Mouse (Mus musculus): Measurements from ENCODE around the gene Syngap1. TPM values are rescaled to one million over a fixed set of nuclear protein-coding genes. Genes with fewer than 3 reads are reported as not detected.
"Not testable (repeated sequence)": the region's sequence is repeated elsewhere in the genome, so short reads cannot be mapped to it uniquely, and the experiment has no call there.

Syngap1 gene
- polyA plus RNA-seq, 1 experiment from 2014 or later = 1.9 TPM

DNA sequence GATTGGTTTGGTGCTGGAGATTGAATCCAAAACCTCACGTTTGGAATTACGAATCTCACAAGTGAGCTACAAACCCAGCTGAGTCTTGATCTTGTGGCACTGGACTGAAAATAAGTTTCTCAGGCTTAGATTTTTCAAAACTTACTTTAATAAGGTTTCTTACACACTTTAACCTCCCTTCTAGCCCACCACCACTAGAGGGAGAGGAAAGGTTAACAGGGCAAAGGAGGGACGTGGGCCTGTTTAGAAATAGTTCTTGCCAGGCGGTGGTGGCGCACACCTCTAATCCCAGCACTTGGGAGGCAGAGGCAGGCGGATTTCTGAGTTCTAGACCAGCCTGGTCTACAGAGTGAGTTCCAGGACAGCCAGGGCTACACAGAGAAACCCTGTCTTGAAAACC lies 36.3 kb downstream of the Syngap1 start:
- not testable (repeated sequence) for H3K9me3 ChIP-seq (replicated peaks); H3K27me3 ChIP-seq; ATAC-seq (replicated peaks; ENCODE audit: low FRiP score); H3K27ac ChIP-seq; H3K4me3 ChIP-seq (replicated peaks); H3K4me2 ChIP-seq; H3K9ac ChIP-seq
- Histone ChIP-seq H3K4me1 (peaks cover 32% of the 10 kb centered on the region), H3K36me3 (peaks cover 63% of the 10 kb centered on the region)
- 89% methylated on average over 6 of the region's 6 CpGs for WGBS

GRCm38 (mm10) chr17:26979426-26979825 lies 38.4 kb downstream of the Syngap1 start:
- H3K9me3 ChIP-seq (replicated peaks) = no peaks in the 10 kb centered on the region
- H3K4me3 ChIP-seq (replicated peaks) = no peak overlapping the region
- no peak overlapping the region for H3K4me2 ChIP-seq
- no peak overlapping the region for H3K9ac ChIP-seq
- WGBS = 75% methylated on average over 2 of the region's 2 CpGs
- no peak for ATAC-seq (replicated peaks; ENCODE audit: low FRiP score)
- H3K27me3 ChIP-seq = no peaks in the 10 kb centered on the region
- H3K36me3 ChIP-seq = peaks cover 60% of the 10 kb centered on the region
- peaks cover 20% of the 10 kb centered on the region for H3K4me1 ChIP-seq
- H3K27ac ChIP-seq = no peak overlapping the region

DNA sequence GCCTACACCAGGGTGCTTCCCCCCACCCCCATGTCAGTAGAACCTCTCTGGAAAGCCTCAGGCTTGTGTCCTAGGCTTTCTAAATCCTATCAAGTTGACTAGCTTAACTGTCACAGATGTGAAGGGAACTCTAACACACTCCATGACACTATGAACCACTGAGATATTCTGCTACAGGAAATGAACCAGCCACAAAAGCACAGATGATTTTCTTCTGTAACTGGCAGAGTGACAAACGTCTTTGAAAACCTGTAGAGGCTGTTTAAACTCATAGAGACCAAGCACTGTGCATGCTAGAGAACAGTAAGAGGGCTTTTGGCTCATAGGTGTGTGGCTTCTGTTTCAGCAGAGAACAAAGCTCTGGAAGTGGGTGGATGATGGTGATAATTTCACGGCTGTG lies 40.0 kb downstream of the Syngap1 start:
- 67% methylated on average over 2 of the region's 2 CpGs for WGBS
- H3K4me3 ChIP-seq (replicated peaks) = no peak overlapping the region

DNA sequence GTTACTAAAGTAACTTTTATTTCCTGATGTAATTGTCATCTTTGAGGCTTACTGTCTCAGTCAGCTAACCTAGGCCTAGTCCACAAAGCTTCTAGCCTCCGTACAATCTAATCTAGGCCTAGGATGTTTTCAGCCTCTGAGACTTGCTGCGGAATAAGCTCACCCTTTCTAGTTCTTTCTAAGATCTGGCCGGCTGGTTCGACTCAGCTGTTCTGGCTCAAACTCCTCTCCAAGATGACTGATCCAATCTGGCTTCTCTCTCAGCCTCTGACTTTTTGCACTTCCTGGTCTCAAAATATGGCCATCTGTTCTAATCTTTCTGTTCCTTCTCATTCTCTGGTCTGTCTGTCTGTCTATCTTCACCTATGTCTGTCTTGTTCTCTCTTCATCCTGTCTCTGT lies 42.3 kb downstream of the Syngap1 start:
- H3K4me1 ChIP-seq = no peaks in the 10 kb centered on the region
- peaks cover 22% of the 10 kb centered on the region for H3K36me3 ChIP-seq
- no peak for ATAC-seq (replicated peaks; ENCODE audit: low FRiP score)
- H3K27me3 ChIP-seq = no peaks in the 10 kb centered on the region
- 88% methylated on average over 4 of the region's 4 CpGs for WGBS
- no peak overlapping the region for H3K4me3 ChIP-seq (replicated peaks)
- H3K4me2 ChIP-seq = no peak overlapping the region
- no peak overlapping the region for H3K9ac ChIP-seq
- H3K27ac ChIP-seq = no peak overlapping the region
- H3K9me3 ChIP-seq (replicated peaks) = no peaks in the 10 kb centered on the region

More for the DNA sequence above, 40.0 kb downstream of the Syngap1 start:
- H3K9me3 ChIP-seq (replicated peaks) = no peaks in the 10 kb centered on the region
- peaks cover 6% of the 10 kb centered on the region for H3K4me1 ChIP-seq
- ATAC-seq (replicated peaks; ENCODE audit: low FRiP score) = no peak
- H3K36me3 ChIP-seq = peaks cover 44% of the 10 kb centered on the region
- no peak overlapping the region for H3K27ac ChIP-seq
- H3K4me2 ChIP-seq = no peak overlapping the region
- no peaks in the 10 kb centered on the region for H3K27me3 ChIP-seq
- no peak overlapping the region for H3K9ac ChIP-seq

GRCm38 (mm10) chr17:26985503-26986179 lies 44.6 kb downstream of the Syngap1 start:
- Histone ChIP-seq H3K27ac (no peak overlapping the region), H3K36me3 (peaks cover 2% of the 10 kb centered on the region), H3K27me3 (no peaks in the 10 kb centered on the region), H3K9me3 (replicated peaks) (no peaks in the 10 kb centered on the region), H3K4me2 (no peak overlapping the region), H3K4me3 (replicated peaks) (no peak overlapping the region), H3K4me1 (no peaks in the 10 kb centered on the region), H3K9ac (no peak overlapping the region)
- WGBS = 54% methylated on average over 10 of the region's 10 CpGs
- 0 out of 2 replicates have a peak, but pooled peaks have one; percentile 29 for ATAC-seq (replicated peaks; ENCODE audit: low FRiP score)

- no peaks in the 10 kb centered on the region for H3K9me3 ChIP-seq (replicated peaks)
- H3K4me3 ChIP-seq (replicated peaks) = no peak overlapping the region
- ATAC-seq (replicated peaks; ENCODE audit: low FRiP score) = no peak
- H3K9ac ChIP-seq = no peak overlapping the region
- H3K27me3 ChIP-seq = no peaks in the 10 kb centered on the region
- no peaks in the 10 kb centered on the region for H3K36me3 ChIP-seq
- peaks cover 6% of the 10 kb centered on the region for H3K4me1 ChIP-seq
- no peak overlapping the region for H3K4me2 ChIP-seq
- H3K27ac ChIP-seq = no peak overlapping the region
Observed at GRCm38 (mm10) chr17:26990521-26990920, 49.5 kb downstream of the Syngap1 start.

DNA sequence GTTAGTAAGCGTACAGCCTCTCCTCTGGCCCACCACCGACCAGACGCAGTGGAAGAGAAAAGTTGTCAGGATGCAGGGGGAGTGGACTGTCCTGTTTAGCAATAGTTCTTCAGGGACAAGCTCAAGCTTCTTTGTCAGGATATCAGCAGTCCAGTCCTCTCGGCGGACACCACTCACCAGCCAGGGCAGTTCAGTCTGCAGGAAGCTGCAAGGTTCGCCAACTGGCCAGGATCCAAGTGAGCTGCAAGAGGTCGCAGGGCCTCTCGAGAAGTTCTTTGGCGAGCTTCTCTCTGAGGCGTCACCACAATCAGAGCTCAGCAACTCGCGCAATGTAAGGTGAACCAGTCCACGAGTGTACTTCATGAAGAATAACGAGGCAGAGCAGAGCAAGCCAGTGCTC lies 53.4 kb downstream of the Syngap1 start:
- Histone ChIP-seq H3K9me3 (replicated peaks) (no peaks in the 10 kb centered on the region), H3K27me3 (no peaks in the 10 kb centered on the region), H3K9ac (no peak overlapping the region), H3K27ac (no peak overlapping the region), H3K4me3 (replicated peaks) (no peak overlapping the region), H3K4me1 (peaks cover 6% of the 10 kb centered on the region), H3K36me3 (no peaks in the 10 kb centered on the region), H3K4me2 (no peak overlapping the region)
- ATAC-seq (replicated peaks; ENCODE audit: low FRiP score) = no peak
- 67% methylated on average over 14 of the region's 14 CpGs for WGBS

GRCm38 (mm10) chr17:26995006-26995405 lies 54.0 kb downstream of the Syngap1 start:
- no peak for ATAC-seq (replicated peaks; ENCODE audit: low FRiP score)
- peaks cover 6% of the 10 kb centered on the region for H3K4me1 ChIP-seq
- 70% methylated on average over 6 of the region's 6 CpGs for WGBS
- H3K9ac ChIP-seq = no peak overlapping the region
- H3K27ac ChIP-seq = peak overlapping the region; percentile 48
- H3K36me3 ChIP-seq = no peaks in the 10 kb centered on the region
- no peak overlapping the region for H3K4me2 ChIP-seq
- no peaks in the 10 kb centered on the region for H3K9me3 ChIP-seq (replicated peaks)
- no peaks in the 10 kb centered on the region for H3K27me3 ChIP-seq
- no peak overlapping the region for H3K4me3 ChIP-seq (replicated peaks)

- no peak overlapping the region for H3K4me3 ChIP-seq (replicated peaks)
- no peak overlapping the region for H3K4me2 ChIP-seq
- H3K27me3 ChIP-seq = no peaks in the 10 kb centered on the region
- peaks cover 10% of the 10 kb centered on the region for H3K4me1 ChIP-seq
- WGBS = 77% methylated on average over 8 of the region's 8 CpGs
- H3K9me3 ChIP-seq (replicated peaks) = no peaks in the 10 kb centered on the region
- no peak for ATAC-seq (replicated peaks; ENCODE audit: low FRiP score)
- H3K9ac ChIP-seq = no peak overlapping the region
- peak overlapping the region; percentile 48; the same call in 1 of the 2 replicates for H3K27ac ChIP-seq
- no peaks in the 10 kb centered on the region for H3K36me3 ChIP-seq
Observed at GRCm38 (mm10) chr17:26995562-26995961, 54.5 kb downstream of the Syngap1 start.

GRCm38 (mm10) chr17:26997661-26998060 lies 56.6 kb downstream of the Syngap1 start:
- Histone ChIP-seq H3K27ac (no peak overlapping the region), H3K9ac (no peak overlapping the region), H3K27me3 (no peaks in the 10 kb centered on the region), H3K4me2 (no peak overlapping the region), H3K36me3 (no peaks in the 10 kb centered on the region), H3K4me1 (peaks cover 10% of the 10 kb centered on the region), H3K9me3 (replicated peaks) (no peaks in the 10 kb centered on the region), H3K4me3 (replicated peaks) (no peak overlapping the region)
- ATAC-seq (replicated peaks; ENCODE audit: low FRiP score) = no peak
- WGBS = 74% methylated on average over 4 of the region's 4 CpGs

DNA sequence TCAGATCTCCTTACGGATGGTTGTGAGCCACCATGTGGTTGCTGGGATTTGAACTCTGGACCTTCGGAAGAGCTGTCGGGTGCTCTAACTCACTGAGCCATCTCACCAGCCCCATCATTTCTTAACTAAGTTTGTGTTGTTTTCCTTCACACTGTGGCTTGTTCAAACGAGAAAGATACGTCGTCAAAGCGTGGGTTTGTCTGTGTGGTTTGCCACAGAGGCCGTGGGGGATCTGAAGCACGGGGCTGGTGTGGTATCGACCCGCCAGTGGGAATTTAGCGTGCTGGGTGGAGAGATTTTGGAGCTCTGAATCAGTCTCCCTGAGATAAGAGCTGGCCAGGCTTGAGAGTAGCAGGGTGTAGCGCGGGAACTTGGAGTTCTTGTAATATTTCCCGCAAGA lies 57.2 kb downstream of the Syngap1 start:
- no peaks in the 10 kb centered on the region for H3K27me3 ChIP-seq
- no peak for ATAC-seq (replicated peaks; ENCODE audit: low FRiP score)
- no peaks in the 10 kb centered on the region for H3K36me3 ChIP-seq
- no peak overlapping the region for H3K4me3 ChIP-seq (replicated peaks)
- no peak overlapping the region for H3K27ac ChIP-seq
- 84% methylated on average over 15 of the region's 15 CpGs for WGBS
- no peak overlapping the region for H3K9ac ChIP-seq
- no peaks in the 10 kb centered on the region for H3K9me3 ChIP-seq (replicated peaks)
- no peak overlapping the region for H3K4me2 ChIP-seq
- H3K4me1 ChIP-seq = peaks cover 10% of the 10 kb centered on the region

- no peak overlapping the region for H3K27ac ChIP-seq
- no peak overlapping the region for H3K4me3 ChIP-seq (replicated peaks)
- peaks cover 10% of the 10 kb centered on the region for H3K4me1 ChIP-seq
- no peak for ATAC-seq (replicated peaks; ENCODE audit: low FRiP score)
- H3K4me2 ChIP-seq = no peak overlapping the region
- H3K36me3 ChIP-seq = no peaks in the 10 kb centered on the region
- no peak overlapping the region for H3K9ac ChIP-seq
- no peaks in the 10 kb centered on the region for H3K9me3 ChIP-seq (replicated peaks)
- 0 out of 2 replicates have a peak, but pooled peaks cover 4% of the 10 kb centered on the region for H3K27me3 ChIP-seq
- WGBS = 68% methylated on average over 12 of the region's 12 CpGs
Observed at GRCm38 (mm10) chr17:26999996-27000395, 58.9 kb downstream of the Syngap1 start.

GRCm38 (mm10) chr17:27001151-27001550 lies 60.1 kb downstream of the Syngap1 start:
- H3K27me3 ChIP-seq = 0 out of 2 replicates have a peak, but pooled peaks cover 4% of the 10 kb centered on the region
- no peak overlapping the region for H3K27ac ChIP-seq
- H3K4me2 ChIP-seq = no peak overlapping the region
- peaks cover 14% of the 10 kb centered on the region for H3K4me1 ChIP-seq
- H3K9me3 ChIP-seq (replicated peaks) = no peaks in the 10 kb centered on the region
- 79% methylated on average over 7 of the region's 7 CpGs for WGBS
- no peaks in the 10 kb centered on the region for H3K36me3 ChIP-seq
- no peak overlapping the region for H3K4me3 ChIP-seq (replicated peaks)
- ATAC-seq (replicated peaks; ENCODE audit: low FRiP score) = no peak
- H3K9ac ChIP-seq = no peak overlapping the region

All from kidney, embryonic 15.5 days (tissue).